Mouse (Mus musculus) central nervous system, embryonic 14 days (tissue): ENCODE measurements around the gene Serpinb9g. TPM values are rescaled to one million over a fixed set of nuclear protein-coding genes. Genes with fewer than 3 reads are reported as not detected.

ENCODE experiments used
- polyA plus RNA-seq: library from polyadenylated mRNA; depleted of rRNA; stranded (reverse); fragments of >200 nt; gene quantifications from 2 replicates; pipeline ENCODE4 v1.2.3, GENCODE M21; 2012; rRNA removed

Serpinb9g gene
- polyA plus RNA-seq = not detected in 2 replicates

DNA sequence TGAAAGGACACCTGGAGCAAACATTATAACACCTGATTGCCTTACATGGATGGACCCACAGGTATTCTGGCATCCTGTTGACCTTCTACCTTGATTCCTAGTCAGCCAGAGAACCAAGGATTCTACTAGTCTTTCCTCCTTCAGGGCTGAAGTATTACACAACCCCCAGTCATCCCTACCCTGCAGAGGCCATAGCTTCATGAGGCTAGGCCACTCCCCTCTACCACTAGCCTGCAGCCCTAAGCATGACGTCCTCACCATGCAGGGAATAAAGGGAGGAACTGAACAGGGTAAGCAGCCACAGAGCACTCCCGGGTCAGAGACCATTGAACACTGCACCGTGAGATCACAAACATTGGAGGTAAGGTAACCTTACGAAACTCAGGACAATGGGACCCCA, at the start of gene Serpinb9g:
Gene Serpinb9g, plus strand, starts transcription at position 301 of the 400 bp plus-strand sequence.

Other genes starting within 250 kb of the Serpinb9g start
- gene Serpinb9e, start 235.2 kb upstream of the Serpinb9g start, polyA plus RNA-seq = not detected in 2 replicates
- gene Serpinb9f, start 160.7 kb upstream of the Serpinb9g start, polyA plus RNA-seq = not detected in 2 replicates
- gene Gm11397, start 89.0 kb upstream of the Serpinb9g start, polyA plus RNA-seq = not detected in 2 replicates
- not detected in 2 replicates for gene Serpinb6d, start 176.6 kb downstream of the Serpinb9g start, polyA plus RNA-seq